Mouse (Mus musculus) kidney, postnatal 10 days (tissue): ENCODE data around the gene Lgi1.

Experiments used
- DNase-seq: peaks from one replicate; pipeline ENCODE4 v3.0.0; 2021; ENCODE audit warnings: mixed read lengths

The Lgi1 gene

GRCm38 (mm10) chr19:38263829-38264504, 369 bp upstream of the Lgi1 start:
- DNase-seq, result peak; percentile 25

- DNase-seq, result no peak
Observed at GRCm38 (mm10) chr19:38265767-38266166, 1.4 kb downstream of the Lgi1 start.

- DNase-seq, result no peak
Observed at GRCm38 (mm10) chr19:38267469-38267868, 3.1 kb downstream of the Lgi1 start.

GRCm38 (mm10) chr19:38271071-38271470, 6.7 kb downstream of the Lgi1 start:
- DNase-seq, result no peak

GRCm38 (mm10) chr19:38273820-38274219, 9.5 kb downstream of the Lgi1 start:
- DNase-seq, result no peak

GRCm38 (mm10) chr19:38274747-38275421, 10.5 kb downstream of the Lgi1 start:
- peak; percentile 38 for DNase-seq

- no peak for DNase-seq
Observed at GRCm38 (mm10) chr19:38276226-38276625, 11.9 kb downstream of the Lgi1 start.

GRCm38 (mm10) chr19:38280242-38280641, 15.9 kb downstream of the Lgi1 start:
- no peak for DNase-seq

- no peak for DNase-seq
Observed at GRCm38 (mm10) chr19:38282407-38282806, 18.1 kb downstream of the Lgi1 start.

GRCm38 (mm10) chr19:38288556-38288955, 24.2 kb downstream of the Lgi1 start:
- no peak for DNase-seq

GRCm38 (mm10) chr19:38291432-38291831, 27.1 kb downstream of the Lgi1 start:
- no peak for DNase-seq

GRCm38 (mm10) chr19:38298018-38298626, 33.8 kb downstream of the Lgi1 start:
- DNase-seq, result peak; percentile 59

GRCm38 (mm10) chr19:38308116-38308515, 43.8 kb downstream of the Lgi1 start:
- no peak for DNase-seq

- DNase-seq, result no peak
Observed at GRCm38 (mm10) chr19:38315099-38315498, 50.8 kb downstream of the Lgi1 start.

- DNase-seq, result no peak
Observed at GRCm38 (mm10) chr19:38316602-38317313, 52.4 kb downstream of the Lgi1 start.

- no peak for DNase-seq
Observed at GRCm38 (mm10) chr19:38318308-38318707, 54.0 kb downstream of the Lgi1 start.

GRCm38 (mm10) chr19:38319168-38319567, 54.8 kb downstream of the Lgi1 start:
- no peak for DNase-seq

GRCm38 (mm10) chr19:38320651-38321188, 56.4 kb downstream of the Lgi1 start:
- no peak for DNase-seq

GRCm38 (mm10) chr19:38323726-38324125, 59.4 kb downstream of the Lgi1 start:
- DNase-seq, result no peak

- DNase-seq, result peak; percentile 61
Observed at GRCm38 (mm10) chr19:38324147-38325028, 60.1 kb downstream of the Lgi1 start.

- no peak for DNase-seq
Observed at GRCm38 (mm10) chr19:38325029-38325398, 60.7 kb downstream of the Lgi1 start.

- no peak for DNase-seq
Observed at GRCm38 (mm10) chr19:38325854-38326253, 61.5 kb downstream of the Lgi1 start.
